Mouse (Mus musculus) liver, embryonic 14.5 days (tissue): ENCODE measurements around the gene Lcorl.

ENCODE experiments used
- CTCF ChIP-seq: IDR thresholded peaks from 2 replicates; pipeline ENCODE4 v1.5.1; 2016; ENCODE audit warnings: antibody characterized with exemption, low read depth, control low read depth
- EP300 ChIP-seq: IDR thresholded peaks from 2 replicates; pipeline ENCODE4 v1.6.1; 2016; ENCODE audit warnings: antibody characterized with exemption, low read depth

GRCm38 (mm10) chr5:45691678-45692077, 165.7 kb downstream of the Lcorl start:
- TF ChIP-seq CTCF (no peak), EP300 (no peak)
